Mouse (Mus musculus) macrophage (primary cell): ENCODE results near the gene Tex19.1. TPM values are rescaled to one million over a fixed set of nuclear protein-coding genes. Genes with fewer than 3 reads are reported as not detected.

Source experiments
- H3K27ac ChIP-seq: fragments of 350-480 bp; formaldehyde crosslinking; 2 replicates; pipeline ENCODE4 v1.9.0; 2021
- H3K36me3 ChIP-seq: fragments of 350-480 bp; formaldehyde crosslinking; 2 replicates; pipeline ENCODE4 v1.9.0; 2021; ENCODE audit errors: inconsistent target
- H3K4me3 ChIP-seq: fragments of 350-480 bp; formaldehyde crosslinking; 2 replicates; pipeline ENCODE4 v1.9.0; 2021; ENCODE audit errors: inconsistent target
- H3K79me2 ChIP-seq: fragments of 350-480 bp; formaldehyde crosslinking; 2 replicates; pipeline ENCODE4 v1.9.0; 2021; ENCODE audit errors: inconsistent target
- WGBS: methylation state at CpG from one replicate; pipeline ENCODE4 v1.1.7; 2026; ENCODE audit warnings: inconsistent platforms; ENCODE audit not compliant: missing documents; 5-methylcytosine and 5-hydroxymethylcytosine counted together
- polyA plus RNA-seq: library from polyadenylated mRNA; stranded (reverse); fragments of 250-400 nt; gene quantifications from 3 replicates; pipeline ENCODE4 v1.2.4, GENCODE M21; 2018; ENCODE audit warnings: inconsistent platforms

Tex19.1 gene
- polyA plus RNA-seq, 1 experiment from 2014 or later = not detected

DNA sequence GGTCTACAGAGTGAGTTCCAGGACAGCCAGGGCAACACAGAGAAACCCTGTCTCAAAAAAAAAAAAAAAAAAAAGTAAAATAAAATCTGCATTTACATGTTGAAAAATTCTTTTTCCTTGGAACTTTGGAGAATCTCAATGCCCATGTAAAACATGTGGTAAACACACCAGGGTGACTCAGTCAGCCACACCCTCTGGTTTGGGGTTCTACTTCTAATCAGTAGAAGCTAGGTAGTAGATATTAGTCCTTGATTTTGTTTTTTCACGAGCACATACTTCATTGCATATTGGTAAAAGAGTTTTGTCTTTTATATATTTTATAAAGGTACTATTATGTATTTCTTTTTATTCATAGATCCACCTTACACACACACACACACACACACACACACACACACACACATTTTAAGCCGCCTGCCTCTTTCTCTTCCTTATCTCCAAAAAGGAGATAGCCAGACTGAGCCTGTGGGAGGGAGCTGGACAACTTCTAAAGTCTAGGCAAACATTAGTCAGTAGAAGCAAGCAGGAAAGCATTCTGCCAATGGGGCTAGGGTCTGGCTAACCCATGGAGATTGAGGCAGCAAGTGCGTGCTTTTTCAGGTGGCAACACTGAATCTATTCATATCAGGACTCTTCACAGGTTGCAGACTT, 20.3 kb upstream of the Tex19.1 start:
- Histone ChIP-seq H3K79me2 (no peaks in the 10 kb centered on the region), H3K36me3 (no peaks in the 10 kb centered on the region), H3K4me3 (no peak overlapping the region), H3K27ac (no peak overlapping the region)
- WGBS = 86% methylated on average over 3 of the region's 3 CpGs

DNA sequence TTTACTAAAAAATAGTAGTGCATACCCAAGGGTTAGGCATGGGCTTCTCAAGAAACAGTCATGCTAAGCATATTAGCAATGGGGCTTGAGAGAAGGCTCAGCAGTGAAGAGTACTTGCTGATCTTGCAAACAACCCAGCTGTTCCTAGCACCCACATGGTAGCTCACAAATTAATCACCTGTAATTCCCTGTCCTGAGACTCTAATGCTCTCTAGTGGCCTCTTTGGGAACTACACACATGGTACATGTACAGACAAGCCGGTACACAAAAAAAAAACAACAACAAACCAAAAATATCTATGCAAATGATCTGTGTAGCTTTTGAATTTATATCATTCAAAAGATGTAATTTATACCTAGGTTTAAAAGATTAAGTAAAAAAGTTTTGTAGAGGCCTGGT, 19.5 kb upstream of the Tex19.1 start:
- H3K4me3 ChIP-seq = no peak overlapping the region
- 50% methylated on average over 1 of the region's 1 CpGs for WGBS
- H3K36me3 ChIP-seq = no peaks in the 10 kb centered on the region
- no peaks in the 10 kb centered on the region for H3K79me2 ChIP-seq
- no peak overlapping the region for H3K27ac ChIP-seq

DNA sequence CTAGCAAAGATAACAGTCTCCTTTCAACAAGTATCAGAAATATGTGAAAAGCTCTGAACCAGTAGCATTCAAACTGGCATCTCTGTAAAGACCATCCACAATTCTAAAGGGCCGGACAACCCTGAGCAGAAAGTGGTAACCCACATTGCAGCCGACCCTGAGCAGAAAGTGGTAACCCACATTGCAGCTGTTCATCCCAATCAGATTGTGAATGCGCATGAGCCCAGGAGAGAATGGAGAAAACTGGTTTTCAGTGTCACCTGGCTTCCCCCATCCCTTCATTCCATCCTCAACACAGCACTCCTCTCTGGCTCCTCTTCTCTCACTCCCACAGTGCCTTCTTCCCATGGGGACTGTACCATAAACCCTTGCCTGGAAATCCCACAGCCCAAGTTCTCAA, 18.5 kb upstream of the Tex19.1 start:
- no peak overlapping the region for H3K27ac ChIP-seq
- H3K4me3 ChIP-seq = no peak overlapping the region
- H3K79me2 ChIP-seq = no peaks in the 10 kb centered on the region
- no peaks in the 10 kb centered on the region for H3K36me3 ChIP-seq
- WGBS = 96% methylated on average over 3 of the region's 3 CpGs

DNA sequence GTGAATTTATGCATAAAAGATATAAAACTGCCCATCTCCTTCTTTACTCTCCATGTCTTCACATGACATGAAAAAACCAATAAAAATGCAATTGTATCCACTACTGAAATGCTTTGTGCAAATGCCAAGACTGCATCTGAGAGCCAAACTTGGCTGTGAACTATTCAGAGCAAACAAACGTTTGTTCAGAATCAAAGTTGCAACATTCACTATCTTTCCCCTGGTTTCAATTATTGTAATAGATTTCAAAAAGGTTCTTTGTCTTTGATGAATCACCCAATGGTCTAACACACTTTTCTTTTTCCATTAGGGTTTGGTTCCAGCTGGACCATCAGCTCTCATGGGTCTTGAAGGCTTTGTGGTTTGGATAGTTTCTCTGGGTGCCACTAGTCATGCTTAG, 16.3 kb upstream of the Tex19.1 start:
- no peaks in the 10 kb centered on the region for H3K36me3 ChIP-seq
- WGBS = 75% methylated on average over 1 of the region's 1 CpGs
- no peaks in the 10 kb centered on the region for H3K79me2 ChIP-seq
- H3K4me3 ChIP-seq = no peak overlapping the region
- no peak overlapping the region for H3K27ac ChIP-seq

DNA sequence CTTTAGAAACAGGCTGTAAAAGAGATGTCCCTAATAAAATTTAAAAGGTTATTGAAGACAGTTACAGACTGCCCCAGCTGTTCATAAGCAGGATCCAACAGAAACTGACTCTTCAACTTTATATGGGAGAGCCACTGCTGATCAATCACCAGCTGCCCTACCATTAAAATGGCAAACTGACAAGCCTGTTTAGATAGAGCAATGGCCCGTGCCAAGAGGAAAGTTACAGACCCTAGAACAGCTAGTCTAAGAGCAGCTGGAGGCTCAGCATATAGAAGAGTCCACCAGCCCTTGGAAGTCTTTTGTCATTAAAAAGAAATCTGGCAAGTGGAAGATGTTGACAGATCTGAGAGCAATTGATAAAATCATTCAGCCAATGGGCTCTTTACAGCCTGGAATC, 11.3 kb upstream of the Tex19.1 start:
- no peak overlapping the region for H3K4me3 ChIP-seq
- H3K36me3 ChIP-seq = no peaks in the 10 kb centered on the region
- H3K27ac ChIP-seq = no peak overlapping the region
- H3K79me2 ChIP-seq = no peaks in the 10 kb centered on the region
- WGBS = 100% methylated on average over 1 of the region's 1 CpGs

DNA sequence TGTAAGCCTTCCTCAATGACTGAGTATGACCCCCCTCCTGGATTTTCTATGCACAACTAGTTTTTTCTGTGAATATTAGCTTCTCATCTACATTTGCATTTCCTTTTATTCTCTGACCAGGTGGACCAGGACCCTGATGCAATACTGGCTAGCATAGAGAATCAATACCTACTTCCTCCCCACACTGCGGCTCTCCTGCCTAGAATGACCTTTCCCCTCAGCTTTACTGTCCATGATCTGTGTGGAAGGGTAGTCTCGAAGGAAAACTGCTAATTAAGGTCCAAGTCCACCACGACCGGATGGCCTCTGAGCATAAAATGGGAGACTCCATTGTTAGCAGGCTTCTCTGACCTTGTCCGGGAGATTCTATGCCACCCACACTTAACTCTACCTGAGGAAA, 8.3 kb upstream of the Tex19.1 start:
- H3K4me3 ChIP-seq = no peak overlapping the region
- WGBS = 86% methylated on average over 5 of the region's 5 CpGs
- H3K27ac ChIP-seq = no peak overlapping the region
- no peaks in the 10 kb centered on the region for H3K36me3 ChIP-seq
- no peaks in the 10 kb centered on the region for H3K79me2 ChIP-seq

DNA sequence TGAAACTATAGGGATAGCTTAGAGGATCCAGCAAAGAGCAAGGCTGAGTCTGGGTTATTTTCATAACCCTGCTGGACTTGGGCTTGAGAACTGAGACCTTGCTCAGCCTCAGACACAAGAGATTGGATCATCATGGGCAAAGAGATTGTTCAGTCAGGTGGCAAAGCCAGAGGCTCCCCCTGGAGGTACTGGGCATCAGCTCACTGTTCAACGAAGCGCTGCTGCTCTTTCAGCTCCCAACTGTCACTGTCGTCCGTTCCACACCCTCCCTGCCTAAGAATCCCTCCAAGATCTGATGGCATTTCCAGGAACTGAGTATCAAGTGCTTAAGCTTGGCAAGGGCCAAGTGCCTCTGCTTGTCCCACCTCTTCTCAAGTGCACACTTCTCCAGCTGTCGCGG, 7.2 kb upstream of the Tex19.1 start:
- H3K36me3 ChIP-seq = no peaks in the 10 kb centered on the region

DNA sequence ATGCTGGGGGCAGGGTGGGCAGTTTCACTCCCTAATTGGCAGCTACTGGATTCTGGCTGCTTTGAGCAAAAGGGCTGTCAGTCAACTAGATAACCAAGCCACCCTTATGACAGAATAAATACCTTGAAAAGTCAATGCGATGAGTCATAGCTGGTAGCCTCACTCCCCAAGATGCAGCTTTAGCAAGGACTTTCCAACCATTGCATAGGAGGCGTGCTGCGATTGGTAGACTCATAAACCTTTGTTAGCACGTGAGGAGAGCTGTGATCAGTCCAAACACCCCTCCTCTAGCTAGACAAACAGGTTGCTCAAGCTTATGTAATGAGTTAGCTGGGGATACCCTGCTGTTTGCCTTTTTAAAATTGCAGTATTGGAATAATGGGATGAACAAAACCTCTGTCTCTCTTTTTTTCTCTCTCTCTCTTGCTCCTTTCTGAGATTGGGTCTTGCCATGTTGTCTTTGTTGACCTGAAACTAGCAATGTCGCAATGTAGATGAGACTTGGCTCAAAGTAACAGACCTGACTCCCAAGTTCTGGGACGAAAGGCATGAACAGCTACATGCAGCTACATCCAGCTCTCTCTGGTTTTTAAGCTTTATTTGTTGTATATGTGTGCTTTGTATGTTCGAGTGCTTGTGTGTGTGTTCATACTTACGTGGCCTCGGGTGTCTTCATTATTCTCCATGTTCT, 2.5 kb upstream of the Tex19.1 start:
- no peak overlapping the region for H3K4me3 ChIP-seq
- no peaks in the 10 kb centered on the region for H3K79me2 ChIP-seq
- H3K27ac ChIP-seq = no peak overlapping the region
- no peaks in the 10 kb centered on the region for H3K36me3 ChIP-seq
- 91% methylated on average over 9 of the region's 9 CpGs for WGBS

More for the DNA sequence above, 7.2 kb upstream of the Tex19.1 start:
- WGBS = 52% methylated on average over 6 of the region's 6 CpGs
- Histone ChIP-seq H3K79me2 (no peaks in the 10 kb centered on the region), H3K27ac (no peak overlapping the region), H3K4me3 (no peak overlapping the region)

DNA sequence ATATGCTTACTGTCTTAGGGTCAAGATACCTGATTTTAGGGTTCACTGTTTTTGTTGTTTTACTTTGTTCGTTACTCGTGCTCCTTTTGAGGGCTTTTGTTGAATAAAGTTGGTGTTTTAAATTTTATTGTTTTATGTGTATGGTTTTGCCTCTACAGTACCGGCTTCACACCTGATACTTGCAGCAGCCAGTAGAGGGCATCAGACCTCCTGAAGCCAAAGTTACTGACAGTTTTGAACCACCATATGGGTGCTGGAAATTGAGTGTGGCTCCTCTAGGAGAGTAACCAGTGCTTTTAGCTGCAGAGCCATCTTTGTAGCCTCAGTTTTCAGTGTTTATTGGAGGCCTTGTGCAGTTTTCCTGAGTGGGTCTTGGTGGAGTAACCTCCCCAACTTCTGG, 2.2 kb downstream of the Tex19.1 start:
- Histone ChIP-seq H3K4me3 (no peak overlapping the region), H3K79me2 (no peaks in the 10 kb centered on the region), H3K27ac (no peak overlapping the region), H3K36me3 (no peaks in the 10 kb centered on the region)
- WGBS = 83% methylated on average over 3 of the region's 3 CpGs

DNA sequence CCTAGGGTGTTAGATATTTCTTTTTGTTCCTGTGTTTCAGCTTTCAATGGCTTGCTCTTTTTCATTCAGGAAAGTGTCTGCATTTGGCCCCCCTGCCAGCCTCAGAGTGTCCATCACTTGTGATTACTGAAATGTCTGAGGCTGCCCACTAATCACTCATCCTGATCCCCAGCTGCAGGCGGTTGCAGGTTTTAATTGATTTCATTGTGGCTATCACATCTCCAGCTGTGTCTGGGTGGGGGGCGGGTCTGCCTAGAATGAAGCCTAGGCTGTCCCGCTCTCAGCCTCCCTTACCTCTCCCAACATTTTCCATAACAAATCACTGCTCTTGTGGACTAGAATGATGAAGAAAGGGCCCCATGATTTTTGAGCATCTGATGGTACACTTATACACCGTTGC, 8.3 kb downstream of the Tex19.1 start:
- WGBS = 77% methylated on average over 4 of the region's 4 CpGs
- Histone ChIP-seq H3K36me3 (no peaks in the 10 kb centered on the region), H3K27ac (no peak overlapping the region), H3K79me2 (no peaks in the 10 kb centered on the region), H3K4me3 (no peak overlapping the region)

DNA sequence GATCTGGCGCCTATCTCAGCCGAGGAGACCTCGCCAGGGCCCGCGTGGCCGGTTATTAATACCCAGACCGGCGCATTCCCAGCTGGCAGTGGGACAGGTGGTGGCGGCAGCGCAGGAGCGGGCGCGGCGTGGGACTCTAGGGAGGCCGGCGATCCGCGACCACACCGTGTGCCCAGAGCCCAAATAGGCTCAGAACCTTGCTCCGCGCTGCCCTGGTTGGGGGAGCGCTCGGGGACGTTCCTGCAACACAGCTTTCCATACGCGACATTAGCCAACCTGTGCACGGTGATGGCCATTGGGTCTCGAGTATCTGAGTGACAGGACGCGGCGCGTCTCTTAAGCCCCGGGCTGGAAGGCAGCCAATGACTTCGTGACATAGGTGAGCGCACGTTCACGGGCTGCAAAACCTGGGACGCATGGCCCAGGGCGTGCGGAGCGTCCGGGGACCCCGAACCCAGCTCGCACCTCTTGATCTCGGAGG, 10.5 kb downstream of the Tex19.1 start:
- 6% methylated on average over 45 of the region's 45 CpGs for WGBS
- Histone ChIP-seq H3K27ac (no peak overlapping the region), H3K4me3 (no peak overlapping the region), H3K36me3 (no peaks in the 10 kb centered on the region), H3K79me2 (no peaks in the 10 kb centered on the region)

DNA sequence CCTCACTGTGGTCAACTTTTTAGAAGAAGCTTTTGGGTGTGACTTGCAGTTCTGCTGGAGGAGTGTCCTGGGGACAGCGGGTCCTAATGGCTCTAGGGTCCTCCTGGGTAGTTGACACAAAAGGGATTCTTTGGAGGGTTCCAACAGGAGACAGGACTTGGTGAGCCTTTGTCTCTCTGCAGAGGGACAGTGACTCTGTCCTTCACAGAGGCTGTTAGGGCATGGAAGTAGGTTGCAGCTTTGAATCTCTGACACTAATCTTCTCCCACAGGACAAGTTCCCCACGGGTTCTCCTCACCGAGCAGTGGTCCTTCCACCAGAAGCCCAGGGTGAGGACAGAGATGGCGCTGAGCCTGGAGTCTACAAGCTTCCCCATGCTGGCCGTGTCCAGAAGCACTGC, 14.0 kb downstream of the Tex19.1 start, which contains the start of gene Uts2r:
Gene Uts2r, plus strand, starts transcription at position 301 of the 400 bp plus-strand sequence.
- WGBS = 85% methylated on average over 5 of the region's 5 CpGs

DNA sequence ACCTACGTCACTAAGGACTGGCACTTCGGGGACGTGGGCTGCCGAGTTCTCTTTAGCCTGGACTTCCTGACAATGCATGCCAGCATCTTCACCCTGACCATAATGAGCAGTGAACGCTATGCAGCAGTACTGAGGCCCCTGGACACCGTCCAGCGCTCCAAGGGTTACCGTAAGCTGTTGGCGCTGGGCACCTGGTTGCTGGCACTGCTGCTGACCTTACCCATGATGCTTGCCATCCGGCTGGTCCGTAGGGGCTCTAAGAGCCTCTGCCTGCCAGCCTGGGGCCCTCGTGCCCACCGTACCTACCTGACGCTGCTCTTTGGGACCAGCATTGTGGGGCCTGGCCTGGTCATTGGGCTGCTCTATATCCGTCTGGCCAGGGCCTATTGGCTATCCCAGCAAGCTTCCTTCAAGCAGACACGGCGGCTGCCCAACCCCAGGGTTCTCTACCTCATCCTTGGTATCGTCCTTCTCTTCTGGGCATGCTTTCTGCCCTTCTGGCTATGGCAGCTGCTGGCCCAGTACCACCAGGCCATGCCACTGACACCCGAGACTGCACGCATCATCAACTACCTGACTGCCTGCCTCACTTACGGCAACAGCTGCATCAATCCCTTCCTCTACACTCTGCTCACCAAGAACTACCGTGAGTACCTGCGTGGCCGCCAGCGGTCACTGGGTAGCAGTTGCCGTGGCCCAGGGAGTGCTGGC, 14.8 kb downstream of the Tex19.1 start:
- WGBS = 95% methylated on average over 26 of the region's 26 CpGs
- H3K4me3 ChIP-seq = no peak overlapping the region
- H3K79me2 ChIP-seq = no peaks in the 10 kb centered on the region
- no peaks in the 10 kb centered on the region for H3K36me3 ChIP-seq
- no peak overlapping the region for H3K27ac ChIP-seq

More for the DNA sequence above, 14.0 kb downstream of the Tex19.1 start, which contains the start of gene Uts2r:
- H3K79me2 ChIP-seq = no peaks in the 10 kb centered on the region
- no peak within 1 kb of the TSS for H3K27ac ChIP-seq
- no peak within 1 kb of the TSS for H3K4me3 ChIP-seq
- no peaks in the 10 kb centered on the region for H3K36me3 ChIP-seq

DNA sequence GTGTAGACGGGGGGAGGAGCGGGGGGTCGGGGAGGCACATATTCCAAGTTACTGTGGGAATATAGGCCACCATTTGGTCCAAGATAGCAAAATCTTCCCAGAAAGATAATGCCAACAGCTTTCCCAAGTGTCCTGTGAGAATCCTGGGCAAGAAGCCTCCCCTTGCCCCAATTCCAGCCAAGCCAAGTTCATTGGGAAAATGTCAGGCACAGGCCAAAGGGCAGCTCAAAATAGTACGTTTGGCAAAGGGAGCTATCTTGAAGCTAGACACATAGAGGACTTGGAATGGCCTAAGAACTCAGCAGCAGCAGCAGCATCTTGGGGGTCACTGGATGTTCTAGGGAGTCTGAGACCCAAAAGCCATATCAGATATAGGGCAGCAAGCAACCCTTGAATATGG, 17.8 kb downstream of the Tex19.1 start:
- Histone ChIP-seq H3K36me3 (no peaks in the 10 kb centered on the region), H3K4me3 (no peak overlapping the region), H3K27ac (no peak overlapping the region), H3K79me2 (no peaks in the 10 kb centered on the region)
- WGBS = 91% methylated on average over 4 of the region's 4 CpGs

DNA sequence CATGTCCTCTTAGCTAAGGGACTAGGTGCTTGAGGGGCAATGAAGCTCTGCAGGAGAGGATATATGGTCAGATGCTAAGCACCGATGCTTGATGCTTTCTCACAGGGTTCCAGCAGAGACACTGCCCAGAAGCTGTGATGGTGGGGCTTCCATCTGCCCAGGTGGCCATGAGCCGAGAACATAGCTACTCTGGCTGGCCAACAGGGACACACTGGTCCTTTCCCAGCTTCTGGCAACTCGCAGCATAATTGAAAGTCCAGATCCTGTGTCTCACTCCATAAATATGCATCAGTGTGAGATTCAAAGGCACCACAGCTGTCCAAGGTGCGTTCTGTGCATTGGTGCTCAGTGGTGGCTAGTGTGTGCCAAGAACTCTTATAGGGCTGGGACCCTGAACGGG, 27.3 kb downstream of the Tex19.1 start:
- H3K36me3 ChIP-seq = no peaks in the 10 kb centered on the region
- H3K4me3 ChIP-seq = no peak overlapping the region
- 97% methylated on average over 5 of the region's 5 CpGs for WGBS
- H3K27ac ChIP-seq = no peak overlapping the region
- no peaks in the 10 kb centered on the region for H3K79me2 ChIP-seq
